Mouse (Mus musculus): Measurements from ENCODE around the gene Paqr9. TPM values are rescaled to one million over a fixed set of nuclear protein-coding genes. Genes with fewer than 3 reads are reported as not detected.
A peak's percentile ranks its signal among the peaks of the same experiment; 100 is the strongest.

The Paqr9 gene
- total RNA-seq, 2 experiments from 2014 or later, result 40.4 to 41.6 TPM

DNA sequence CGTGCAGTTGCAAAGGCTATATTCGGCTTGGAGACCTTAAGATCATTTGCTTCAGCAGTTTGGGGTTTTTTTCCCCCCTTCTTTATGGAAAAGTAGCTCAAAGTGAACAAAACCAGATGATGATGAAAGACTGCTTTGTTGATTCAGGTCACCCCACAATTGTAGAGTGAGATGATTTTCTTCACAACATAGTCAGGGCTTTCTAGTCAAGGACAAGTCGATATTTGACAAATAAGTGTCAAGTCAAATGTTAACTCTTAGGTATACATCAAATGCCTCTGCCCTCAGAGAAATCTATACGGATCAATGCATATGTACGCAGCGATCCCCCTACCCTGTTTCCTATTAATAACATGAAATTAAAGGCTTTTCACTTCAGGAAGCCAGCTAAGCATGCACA is 17.0 kb upstream of the Paqr9 start:
- no peak for DNase-seq (ENCODE audit: low spot score in 2 of 2)

DNA sequence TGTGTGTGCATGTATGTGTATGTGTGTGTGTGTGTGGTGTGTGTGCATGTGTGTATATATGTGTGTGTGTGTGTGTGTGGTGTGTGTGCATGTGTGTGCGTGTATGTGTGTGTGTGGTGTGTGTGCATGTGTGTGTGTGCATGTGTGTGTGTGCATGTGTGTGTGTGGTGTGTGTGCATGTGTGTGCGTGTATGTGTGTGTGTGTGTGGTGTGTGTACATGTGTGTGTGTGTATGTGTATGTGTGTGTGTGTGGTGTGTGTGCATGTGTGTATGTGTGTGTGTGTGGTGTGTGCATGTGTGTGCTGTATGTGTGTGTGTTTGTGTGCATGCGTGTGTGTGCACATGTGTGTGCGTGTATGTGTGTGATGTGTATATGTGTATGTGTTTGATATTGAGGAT is 14.9 kb upstream of the Paqr9 start:
- DNase-seq (ENCODE audit: low spot score in 2 of 2), result no peak

DNA sequence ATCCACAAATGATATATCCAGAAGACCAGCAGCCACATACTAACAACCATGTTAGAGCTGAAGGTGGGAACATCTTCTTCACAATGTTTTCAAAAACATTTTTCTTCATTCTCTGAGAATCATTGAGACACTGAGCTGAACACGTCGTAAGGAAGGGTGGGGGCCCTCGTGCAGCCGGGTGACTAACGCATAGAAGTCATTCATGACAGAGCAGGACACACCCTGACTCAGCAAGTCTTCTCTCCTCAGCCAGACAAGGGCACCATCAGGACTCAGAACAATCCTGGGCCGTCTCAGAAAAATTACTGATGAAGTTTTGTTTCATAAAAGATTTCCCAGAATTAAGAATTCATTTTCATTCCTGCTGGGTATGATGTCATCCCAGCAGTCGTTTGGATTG is 12.8 kb upstream of the Paqr9 start:
- no peak for DNase-seq (ENCODE audit: low spot score in 2 of 2)

DNA sequence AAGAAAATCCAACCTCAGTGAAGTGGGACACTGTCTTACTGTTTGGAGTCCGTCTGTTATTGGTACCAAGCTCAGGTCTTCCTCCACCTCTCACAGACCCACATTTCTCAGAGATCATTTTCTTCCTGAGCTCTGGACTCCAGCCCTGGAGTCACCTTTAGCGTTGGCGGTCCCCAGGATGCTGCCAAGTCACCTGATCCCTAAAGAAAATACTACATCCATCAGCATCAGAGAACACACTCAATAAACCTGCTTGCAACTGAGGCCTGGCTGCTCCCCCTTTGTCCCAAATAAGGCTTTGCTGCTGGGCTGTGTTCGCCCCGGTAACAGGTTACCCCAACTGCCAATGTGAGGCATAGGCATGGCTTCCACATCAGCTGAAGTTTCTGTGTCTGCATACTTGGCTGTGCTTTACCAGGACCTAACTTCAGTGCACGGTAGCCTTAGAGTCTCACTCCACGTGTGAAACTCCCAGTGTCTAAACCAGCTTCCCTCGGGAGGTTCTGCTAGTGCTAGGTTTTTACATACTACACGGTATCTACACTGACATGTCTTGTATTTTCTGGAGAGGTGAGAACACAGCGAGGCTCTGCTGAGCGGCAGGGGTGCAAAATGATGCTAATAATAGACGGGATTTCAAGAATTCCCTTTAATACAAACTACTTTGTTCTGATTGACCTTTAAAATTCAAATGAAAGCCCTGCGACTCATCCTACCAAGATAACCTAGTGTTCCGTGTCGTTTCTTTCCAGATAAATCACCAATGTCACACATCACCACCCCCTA is 9.6 kb upstream of the Paqr9 start:
- no peak for DNase-seq (ENCODE audit: low spot score in 2 of 2)

DNA sequence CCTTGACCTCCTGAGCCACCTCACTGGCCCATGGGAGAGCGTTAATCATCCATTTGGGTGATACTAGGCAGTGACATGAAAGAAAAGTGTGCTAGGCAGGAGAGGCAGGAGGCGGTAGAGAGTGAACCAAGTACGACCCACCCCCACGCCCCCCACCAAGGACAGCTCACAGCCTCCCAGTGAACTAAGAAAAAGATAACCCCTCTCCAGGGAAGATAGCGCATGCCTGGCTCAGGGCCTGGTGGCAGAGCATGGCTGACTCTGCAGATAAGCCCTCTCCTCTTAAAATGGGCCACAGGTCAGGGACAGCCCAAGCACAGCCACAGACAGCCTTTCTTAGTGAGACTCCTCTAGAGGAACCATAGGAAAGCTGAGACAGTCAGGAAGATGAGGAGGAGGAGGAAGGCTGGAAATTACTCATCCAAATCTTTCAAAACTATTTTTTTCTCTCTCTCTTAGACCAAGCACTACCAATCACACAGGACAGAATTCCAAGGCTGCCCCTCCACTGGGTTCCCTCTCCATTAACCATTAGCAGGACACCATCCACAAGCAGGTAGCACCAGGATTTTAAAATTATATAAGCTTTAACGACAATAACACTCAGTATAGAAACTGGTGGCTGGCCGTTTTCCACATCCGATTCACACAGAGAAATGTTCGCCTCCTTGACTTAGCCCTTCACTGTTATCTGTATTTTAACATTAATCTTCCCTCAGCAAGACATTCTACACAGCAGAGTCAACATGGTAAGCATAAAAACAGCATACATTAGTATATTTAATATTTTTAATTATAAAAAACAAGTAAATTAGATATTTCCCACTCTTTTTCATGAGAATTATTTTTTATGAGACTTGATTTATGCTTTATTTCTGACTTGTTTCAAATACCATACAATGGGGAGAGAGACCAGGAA is 8.3 kb upstream of the Paqr9 start:
- no peak for DNase-seq (ENCODE audit: low spot score in 2 of 2)

DNA sequence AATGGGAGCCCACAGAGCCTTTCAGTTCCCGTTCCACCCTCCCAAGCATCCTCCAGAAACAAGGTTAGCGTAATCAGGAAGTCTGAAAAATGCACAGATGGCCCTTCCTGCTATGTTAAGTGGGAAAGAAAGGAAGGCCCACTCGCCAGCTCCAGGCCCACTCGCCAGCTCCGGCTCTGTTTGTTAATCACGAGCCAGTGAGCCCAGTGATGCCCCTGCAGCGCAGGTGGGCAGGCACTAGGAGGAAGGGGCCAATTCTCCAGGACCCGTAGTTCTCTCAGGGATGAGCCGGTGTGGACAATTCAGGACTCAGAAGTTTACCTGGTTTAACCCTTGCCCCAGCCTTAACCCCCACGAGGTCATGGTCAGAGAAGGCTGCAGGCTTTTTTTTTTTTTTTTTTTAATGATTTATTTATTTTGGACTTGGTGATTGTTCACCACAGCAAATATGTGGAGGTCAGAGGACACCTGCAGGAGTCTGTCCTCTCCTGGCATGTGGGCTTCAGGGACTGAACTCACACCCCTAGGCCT is 7.2 kb upstream of the Paqr9 start:
- peak in 1 of 2 experiments; percentile 11 for DNase-seq (ENCODE audit: low spot score in 2 of 2)

DNA sequence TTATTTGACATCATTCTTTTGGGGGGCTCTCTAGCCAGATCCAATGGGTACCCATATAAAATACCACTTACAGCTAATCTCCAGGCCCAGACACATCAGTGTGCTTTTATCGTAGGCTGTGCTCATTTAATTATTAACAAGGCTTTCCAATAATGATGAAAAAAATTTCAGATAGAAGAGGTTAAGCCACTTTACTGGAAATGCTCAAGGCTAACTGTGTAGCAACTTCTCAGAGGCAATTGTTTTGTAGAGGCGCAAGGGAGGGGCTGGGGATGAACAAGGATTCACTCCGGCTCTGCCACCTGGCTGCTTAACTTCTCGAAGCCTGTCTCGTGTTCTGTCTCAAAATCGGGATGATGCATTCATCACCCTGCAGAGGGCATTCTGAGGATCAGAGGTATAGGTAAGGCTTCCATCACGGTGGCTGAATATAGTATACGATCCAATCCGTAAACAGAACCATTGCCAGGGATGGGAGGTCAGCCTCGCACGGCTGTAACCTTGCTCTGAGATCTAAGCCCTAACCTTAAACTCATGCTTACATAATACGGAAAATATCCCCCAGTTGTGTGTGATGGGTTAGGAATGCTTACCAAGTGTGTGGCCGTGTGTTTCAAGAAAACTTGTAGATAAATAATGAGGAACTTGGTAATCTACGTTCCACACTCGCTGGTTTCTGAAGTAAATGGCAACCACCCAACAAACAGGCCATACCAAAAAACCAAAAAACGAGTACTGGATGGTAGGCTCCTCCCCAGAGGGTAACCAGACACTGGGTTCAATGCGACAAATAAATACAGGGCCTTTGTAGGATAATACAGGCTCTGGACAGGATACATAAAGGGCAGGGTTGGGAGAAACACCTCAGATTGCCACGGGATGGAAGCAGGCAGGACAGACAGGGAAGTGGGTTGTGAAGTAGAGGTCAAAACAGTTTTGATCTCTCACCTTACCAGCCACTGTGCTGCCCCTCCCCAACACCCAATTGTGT is 4.9 kb upstream of the Paqr9 start:
- no peak for DNase-seq (ENCODE audit: low spot score in 2 of 2)

DNA sequence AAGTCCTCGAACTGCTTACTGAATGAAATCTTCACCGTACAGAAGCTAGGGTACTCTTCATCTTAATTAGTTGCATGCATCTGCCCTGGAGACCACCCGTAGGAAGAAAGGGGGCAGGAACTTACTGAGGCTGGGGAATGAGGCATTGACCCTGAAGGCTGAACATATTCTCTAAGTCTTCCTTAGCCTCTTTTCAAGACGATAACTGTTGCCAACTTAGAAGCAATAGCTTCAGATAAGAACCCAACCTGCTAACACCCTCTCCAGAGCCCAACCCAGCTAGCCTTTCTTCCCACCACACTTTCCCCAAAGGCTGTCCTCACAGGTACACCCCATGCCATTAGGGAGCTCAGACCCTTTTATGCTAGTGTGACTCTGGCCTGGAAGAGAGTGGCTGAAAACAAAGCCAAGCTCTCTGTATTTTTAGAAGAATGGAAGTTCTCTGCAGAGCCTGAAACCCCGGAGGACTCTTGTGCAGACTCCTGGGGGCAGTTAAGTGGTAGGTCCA is 4.2 kb upstream of the Paqr9 start:
- no peak for DNase-seq (ENCODE audit: low spot score in 2 of 2)

DNA sequence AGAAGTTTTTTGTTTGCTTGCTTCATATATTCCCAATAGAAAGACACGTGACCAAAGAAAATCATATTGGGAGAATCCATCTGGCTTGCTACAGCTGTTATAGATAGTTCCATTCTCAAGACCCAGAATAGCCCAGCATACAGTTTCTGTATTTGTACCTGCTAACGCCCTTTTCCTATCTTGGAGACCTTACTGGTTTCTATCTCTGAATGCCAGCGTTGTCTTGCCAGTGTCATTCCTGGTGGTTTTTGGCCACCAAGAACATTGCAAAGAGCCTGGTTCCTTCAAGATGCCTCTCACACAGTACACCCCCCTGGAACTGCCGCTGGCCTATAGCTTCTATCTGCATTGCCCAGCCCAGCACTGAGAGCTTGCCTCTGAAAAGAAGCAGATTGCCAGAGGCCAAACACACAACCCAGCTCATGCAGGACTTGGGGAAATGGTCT is 3.4 kb upstream of the Paqr9 start:
- DNase-seq (ENCODE audit: low spot score in 2 of 2), result no peak

DNA sequence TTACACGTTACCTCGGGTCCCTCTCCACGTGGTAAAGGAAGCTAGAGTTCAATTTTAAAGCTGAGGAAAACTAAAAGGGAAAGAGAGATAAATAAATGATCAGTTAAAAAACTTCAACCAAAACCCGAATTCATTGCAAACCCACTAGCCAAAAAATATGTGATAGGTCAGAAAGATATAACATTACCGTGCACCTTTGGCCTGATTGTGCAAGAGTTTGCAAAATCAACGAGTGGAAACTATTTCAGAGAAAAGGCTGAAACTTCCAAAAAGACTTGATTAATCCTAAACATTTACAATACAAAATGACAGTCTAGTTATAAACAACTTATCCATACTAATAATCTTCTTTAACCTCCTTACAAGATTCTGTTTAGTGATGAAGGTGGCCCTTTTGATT is 1.7 kb upstream of the Paqr9 start:
- DNase-seq (ENCODE audit: low spot score in 2 of 2), result no peak

DNA sequence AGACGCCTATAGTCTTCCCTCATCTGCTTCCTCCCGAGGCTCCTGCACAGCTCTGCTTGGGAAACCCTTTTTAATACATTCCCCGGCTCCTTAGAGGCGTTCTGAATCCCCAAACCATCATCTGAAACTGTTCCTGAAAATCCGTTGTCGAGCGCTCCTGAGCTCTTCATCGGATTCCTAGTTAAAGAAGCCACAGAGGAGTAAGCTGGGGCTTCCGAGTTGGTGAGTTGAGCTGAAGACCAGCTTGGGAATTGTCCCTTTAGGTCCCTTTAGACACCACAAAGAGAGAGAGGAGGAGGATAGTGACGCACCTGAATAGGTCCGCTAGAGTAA is 765 bp upstream of the Paqr9 start:
- no peak for DNase-seq (ENCODE audit: low spot score in 2 of 2)

DNA sequence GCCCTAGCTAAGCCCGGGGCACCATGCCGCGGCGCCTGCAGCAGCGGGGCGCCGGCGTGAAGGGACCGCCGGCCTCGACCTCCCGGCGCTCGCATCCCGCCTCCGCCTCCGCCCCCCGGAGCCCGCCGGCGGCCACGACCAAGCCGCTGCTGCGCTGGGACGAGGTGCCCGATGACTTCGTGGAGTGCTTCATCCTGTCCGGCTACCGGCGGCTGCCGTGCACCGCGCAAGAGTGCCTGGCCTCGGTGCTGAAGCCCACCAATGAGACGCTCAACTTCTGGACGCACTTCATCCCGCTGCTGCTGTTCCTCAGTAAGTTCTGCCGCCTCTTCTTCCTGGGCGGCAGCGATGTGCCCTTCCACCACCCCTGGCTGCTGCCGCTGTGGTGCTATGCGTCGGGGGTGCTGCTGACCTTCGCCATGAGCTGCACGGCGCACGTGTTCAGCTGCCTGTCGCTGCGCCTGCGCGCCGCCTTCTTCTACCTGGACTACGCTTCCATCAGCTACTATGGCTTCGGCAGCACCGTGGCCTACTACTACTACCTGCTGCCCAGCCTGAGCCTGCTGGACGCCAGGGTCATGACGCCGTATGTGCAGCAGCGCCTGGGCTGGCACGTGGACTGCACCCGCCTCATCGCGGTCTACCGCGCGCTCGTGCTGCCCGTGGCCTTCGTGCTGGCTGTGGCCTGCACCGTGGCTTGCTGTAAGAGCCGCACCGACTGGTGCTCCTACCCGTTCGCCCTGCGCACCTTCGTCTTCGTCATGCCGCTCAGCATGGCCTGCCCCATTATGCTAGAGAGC is 679 bp downstream of the Paqr9 start:
- DNase-seq (ENCODE audit: low spot score in 2 of 2), result peak; percentile 43 to 70

DNA sequence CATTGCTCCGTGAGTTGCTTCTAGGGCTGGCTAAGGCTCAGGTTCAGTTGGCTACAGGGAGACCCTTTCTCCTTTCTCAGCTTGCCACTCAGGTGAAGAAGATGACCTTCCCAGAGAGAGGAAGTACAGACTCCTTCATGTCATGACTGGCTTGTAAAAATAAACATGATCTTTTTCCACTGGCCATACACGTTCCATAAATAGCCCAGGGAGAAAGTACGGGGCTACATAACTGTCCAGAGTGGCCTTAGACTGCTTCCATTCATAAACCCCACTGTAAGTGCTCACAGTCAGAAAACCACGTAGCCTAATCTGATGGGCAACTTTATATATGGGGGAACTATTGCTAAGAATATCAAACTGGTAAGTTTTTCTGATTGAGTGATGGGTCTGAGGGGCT is 4.6 kb downstream of the Paqr9 start:
- no peak for DNase-seq (ENCODE audit: low spot score in 2 of 2)

DNA sequence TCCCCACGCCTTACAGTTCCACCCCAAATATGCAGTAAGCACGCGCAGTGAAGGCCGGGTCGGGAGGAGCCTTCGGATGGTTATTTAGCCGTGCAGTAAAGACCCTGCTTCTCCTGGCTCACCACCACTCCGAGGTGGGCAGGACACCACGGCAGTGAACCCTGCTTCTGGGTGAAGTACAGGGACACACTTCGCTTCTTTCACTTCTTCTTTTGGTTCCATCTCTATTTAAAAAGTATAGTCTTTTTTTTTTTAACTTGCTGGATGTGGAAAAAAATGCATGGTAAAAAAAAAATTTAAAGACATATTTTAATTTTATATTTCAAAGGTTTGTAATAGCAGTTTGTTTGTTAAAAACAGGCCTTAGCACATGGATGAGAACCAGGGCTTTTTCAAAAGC is 6.9 kb downstream of the Paqr9 start:
- DNase-seq (ENCODE audit: low spot score in 2 of 2), result no peak

DNA sequence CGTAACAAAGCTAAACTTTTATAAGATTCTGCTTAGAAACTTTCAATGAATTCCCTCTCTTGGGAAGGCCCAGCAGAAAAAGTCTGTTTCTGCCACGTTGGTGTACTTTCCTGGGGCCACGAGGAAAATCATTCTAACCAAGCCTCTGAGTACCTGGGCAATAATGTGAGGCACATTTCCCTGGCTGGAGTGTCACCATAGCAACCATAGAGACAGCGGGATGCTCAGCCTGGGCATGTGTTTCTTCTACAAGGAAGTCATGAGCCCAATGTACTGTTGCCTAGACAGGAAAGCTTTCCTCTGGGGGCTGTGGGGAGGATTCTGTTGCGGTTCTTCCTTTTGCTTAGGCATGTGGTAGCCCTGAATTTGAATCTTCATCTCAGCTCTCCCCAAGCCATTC is 7.5 kb downstream of the Paqr9 start:
- DNase-seq (ENCODE audit: low spot score in 2 of 2), result no peak

DNA sequence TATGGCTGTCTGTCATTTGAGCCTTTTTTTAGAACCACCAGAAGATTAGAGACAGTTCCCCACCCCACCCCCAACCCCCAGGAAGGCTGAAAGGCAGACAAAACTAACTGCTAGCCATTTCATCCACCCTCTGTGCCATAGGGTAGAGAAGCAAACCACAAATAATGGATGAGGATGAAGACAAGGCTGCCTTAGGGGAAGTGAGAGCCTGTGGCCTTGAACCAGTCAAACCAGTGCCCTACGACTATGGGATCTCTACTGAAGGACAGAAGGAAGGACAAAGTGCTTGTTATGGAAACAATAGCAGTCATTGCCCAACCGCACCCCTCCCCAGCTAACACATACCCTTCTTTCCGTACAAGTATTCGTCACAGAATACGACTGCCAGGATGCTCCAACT is 9.8 kb downstream of the Paqr9 start:
- no peak for DNase-seq (ENCODE audit: low spot score in 2 of 2)

DNA sequence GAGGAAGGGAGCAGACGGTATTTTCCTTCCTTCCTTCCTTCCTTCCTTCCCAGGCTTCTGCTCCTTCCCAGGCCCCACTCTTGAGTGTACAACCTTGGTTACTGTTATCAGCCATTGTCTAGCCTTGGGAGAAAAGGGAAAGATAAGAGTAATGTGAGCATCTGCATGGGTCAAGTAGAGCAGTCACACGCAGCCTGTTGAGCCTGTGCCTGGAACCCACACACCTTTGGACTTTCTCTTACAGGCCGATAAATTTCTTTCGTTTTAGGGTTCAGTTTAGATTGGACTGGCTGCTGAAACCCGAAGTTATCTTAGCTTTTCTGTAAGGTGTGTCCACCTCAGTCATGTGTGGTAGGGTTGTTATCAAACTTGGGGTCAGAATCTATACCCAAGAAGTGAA is 10.5 kb downstream of the Paqr9 start:
- DNase-seq (ENCODE audit: low spot score in 2 of 2), result no peak

DNA sequence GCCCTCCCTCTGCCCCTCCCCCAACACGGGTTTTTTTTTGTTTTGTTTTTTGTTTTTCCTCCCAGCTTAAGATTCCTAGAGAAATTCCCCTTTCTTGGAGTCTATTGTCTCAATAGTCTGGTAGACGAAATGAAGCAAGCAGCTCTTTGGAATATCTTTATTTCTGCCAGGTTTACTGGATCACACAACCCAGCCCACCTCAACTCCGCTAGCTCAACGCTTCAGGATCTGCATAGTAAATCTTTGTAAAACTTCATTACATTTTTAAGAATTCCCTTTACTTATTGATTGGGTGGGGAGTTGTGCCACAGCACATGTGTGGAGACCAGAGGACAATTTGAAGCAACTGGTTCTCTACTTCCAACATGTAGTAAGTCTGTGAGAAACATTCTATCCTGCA is 11.1 kb downstream of the Paqr9 start:
- no peak for DNase-seq (ENCODE audit: low spot score in 2 of 2)

DNA sequence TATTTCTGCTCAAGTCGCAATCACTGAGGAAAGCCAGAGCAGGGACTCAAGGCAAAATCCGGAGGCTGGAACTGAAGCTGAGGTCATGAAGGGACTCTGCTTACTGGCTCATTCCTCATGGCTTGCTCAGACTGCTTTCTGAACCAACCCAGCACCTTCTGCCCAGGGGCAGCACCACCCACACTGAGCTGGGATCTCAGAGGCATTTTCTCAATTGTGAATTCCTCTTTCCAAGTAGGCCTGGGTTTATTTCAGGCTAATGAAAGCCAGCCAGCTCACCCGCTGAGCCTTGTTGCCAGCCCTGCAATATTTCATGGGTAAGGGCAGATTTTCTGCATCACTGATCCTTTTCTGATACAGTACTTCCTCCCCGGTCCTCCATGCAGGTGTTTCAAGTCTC is 12.0 kb downstream of the Paqr9 start:
- DNase-seq (ENCODE audit: low spot score in 2 of 2), result no peak

DNA sequence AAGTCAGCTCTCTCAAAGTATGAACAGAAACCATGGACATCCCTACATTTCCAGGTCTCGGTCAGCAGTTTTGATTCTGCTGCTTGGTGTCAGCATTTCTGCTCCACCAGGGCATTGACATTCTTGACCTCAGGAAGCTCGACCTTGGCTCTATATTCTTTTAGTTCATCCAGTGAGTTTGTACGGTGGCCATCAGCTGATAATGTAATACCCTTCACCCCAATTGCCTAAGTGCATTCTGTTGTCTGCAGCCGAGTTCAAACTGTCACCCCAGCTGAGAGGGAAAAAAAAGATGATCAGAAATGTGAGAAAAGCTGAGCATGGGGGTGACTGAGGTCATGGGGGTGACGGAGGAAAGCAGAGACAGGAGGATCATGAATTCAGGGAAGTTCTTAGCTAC is 13.1 kb downstream of the Paqr9 start:
- DNase-seq (ENCODE audit: low spot score in 2 of 2), result no peak
